Mouse (Mus musculus) heart, embryonic 13.5 days (tissue): ENCODE data around the gene Cdon. TPM values are rescaled to one million over a fixed set of nuclear protein-coding genes. Genes with fewer than 3 reads are reported as not detected.
"Not testable (repeated sequence)": the region's sequence is repeated elsewhere in the genome, so short reads cannot be mapped to it uniquely, and the experiment has no call there.

ENCODE experiments used
- ATAC-seq: fragments of 200-750 bp; cut with Nextera tagmentation; 2 replicates; pipeline ENCODE4 v1.8.0; 2017; ENCODE audit warnings: moderate TSS enrichment; ENCODE audit not compliant: insufficient number of reproducible peaks, low FRiP score, low TSS enrichment; ENCODE audit errors: extremely low read depth
- H3K27ac ChIP-seq: fragments of 300-500 bp; sonication (generic); replicated peaks from 2 replicates; pipeline ENCODE4 v1.5.1; 2015; ENCODE audit warnings: moderate library complexity, mild to moderate bottlenecking, inconsistent platforms
- H3K27me3 ChIP-seq: fragments of 300-500 bp; sonication (generic); replicated peaks from 2 replicates; pipeline ENCODE4 v1.6.1; 2015; ENCODE audit warnings: mild to moderate bottlenecking, inconsistent platforms
- H3K36me3 ChIP-seq: fragments of 300-500 bp; sonication (generic); 2 replicates; pipeline ENCODE4 v1.6.1; 2015; ENCODE audit warnings: mild to moderate bottlenecking, inconsistent platforms
- H3K4me1 ChIP-seq: fragments of 300-500 bp; sonication (generic); 2 replicates; pipeline ENCODE4 v1.6.1; 2015; ENCODE audit warnings: inconsistent platforms
- H3K4me2 ChIP-seq: fragments of 300-500 bp; sonication (generic); 2 replicates; pipeline ENCODE4 v1.6.1; 2015; ENCODE audit warnings: inconsistent platforms, mild to moderate bottlenecking, moderate library complexity
- H3K4me3 ChIP-seq: fragments of 300-500 bp; sonication (generic); 2 replicates; pipeline ENCODE4 v1.5.1; 2015; ENCODE audit warnings: moderate library complexity, mild to moderate bottlenecking, inconsistent platforms
- H3K9ac ChIP-seq: fragments of 300-500 bp; sonication (generic); 2 replicates; pipeline ENCODE4 v1.6.1; 2015; ENCODE audit warnings: inconsistent platforms, mild to moderate bottlenecking, moderate library complexity
- H3K9me3 ChIP-seq: fragments of 300-500 bp; sonication (generic); 2 replicates; pipeline ENCODE4 v1.6.1; 2016; ENCODE audit warnings: inconsistent platforms
- WGBS: fragments of 180-500 bp; shearing (Covaris S2); methylation state at CpG from one replicate; pipeline ENCODE4 v1.1.7; 2015; ENCODE audit warnings: mixed read lengths; 5-methylcytosine and 5-hydroxymethylcytosine counted together
- polyA plus RNA-seq: library from polyadenylated mRNA; unstranded; fragments of >200 nt; fragmentation: Nextera tagmentation; extraction: Ambion mirVana; gene quantifications from 2 replicates; pipeline ENCODE4 v1.2.1, GENCODE M21; 2015

Gene Cdon
- polyA plus RNA-seq, 1 experiment from 2014 or later, result 5.0 TPM

GRCm38 (mm10) chr9:35411225-35411965 is 9.5 kb upstream of the Cdon start:
- Histone ChIP-seq H3K4me3 (no peak overlapping the region), H3K9ac (no peak overlapping the region), H3K27ac (no peak overlapping the region), H3K36me3 (no peaks in the 10 kb centered on the region), H3K4me2 (no peak overlapping the region), H3K27me3 (0 out of 2 replicates have a peak, but pooled peaks cover 2% of the 10 kb centered on the region), H3K4me1 (peaks cover 5% of the 10 kb centered on the region), H3K9me3 (no peaks in the 10 kb centered on the region)
- ATAC-seq, result no peak
- 82% methylated on average over 11 of the region's 11 CpGs for WGBS

GRCm38 (mm10) chr9:35411975-35412374 is 9.0 kb upstream of the Cdon start:
- H3K9me3 ChIP-seq, result no peaks in the 10 kb centered on the region
- WGBS, result 76% methylated on average over 7 of the region's 7 CpGs

GRCm38 (mm10) chr9:35421730-35422235 is 855 bp downstream of the Cdon start:
- peak overlapping the region; percentile 97 for H3K9ac ChIP-seq
- peak overlapping the region; percentile 78 for H3K4me2 ChIP-seq
- no peak for ATAC-seq
- peak overlapping the region; percentile 94 for H3K27ac ChIP-seq
- 0 out of 2 replicates have a peak, but pooled peaks cover 7% of the 10 kb centered on the region for H3K27me3 ChIP-seq
- peaks cover 40% of the 10 kb centered on the region for H3K4me1 ChIP-seq
- peak overlapping the region; percentile 94 for H3K4me3 ChIP-seq
- no peaks in the 10 kb centered on the region for H3K9me3 ChIP-seq
- no peaks in the 10 kb centered on the region for H3K36me3 ChIP-seq
- 1% methylated on average over 35 of the region's 35 CpGs for WGBS

More at GRCm38 (mm10) chr9:35411975-35412374, 9.0 kb upstream of the Cdon start:
- Histone ChIP-seq H3K4me2 (no peak overlapping the region), H3K4me3 (no peak overlapping the region), H3K27ac (no peak overlapping the region), H3K4me1 (peaks cover 5% of the 10 kb centered on the region), H3K27me3 (0 out of 2 replicates have a peak, but pooled peaks cover 3% of the 10 kb centered on the region), H3K9ac (0 out of 2 replicates have a peak overlapping the region, but pooled peaks have one; percentile 16), H3K36me3 (no peaks in the 10 kb centered on the region)
- ATAC-seq, result no peak

DNA sequence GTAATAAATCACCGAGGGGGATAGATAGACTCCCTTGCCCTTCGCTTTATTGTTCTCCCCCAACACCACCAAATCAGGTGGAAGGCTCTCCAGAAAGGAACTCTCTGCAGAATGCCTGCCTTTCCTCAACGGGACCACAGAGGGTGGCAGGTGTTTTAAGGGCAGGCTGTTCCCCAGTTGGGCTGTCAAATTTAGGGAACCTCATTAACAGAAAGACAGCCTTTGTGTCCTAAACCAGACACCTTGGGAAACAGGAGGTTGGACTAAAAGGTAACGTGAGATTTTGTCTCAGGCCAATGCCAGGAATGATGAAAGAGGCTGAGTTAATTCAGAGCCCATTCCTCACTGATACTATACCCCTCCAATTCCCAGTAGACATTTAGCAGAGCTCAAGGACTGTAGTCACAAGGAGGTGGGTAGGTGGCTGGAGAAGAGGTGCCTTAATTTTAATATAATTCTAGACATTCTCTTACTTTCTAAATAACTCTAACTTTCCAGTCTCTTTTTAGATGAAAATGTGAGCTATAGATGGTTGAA is 1.5 kb downstream of the Cdon start:
- H3K9me3 ChIP-seq, result no peaks in the 10 kb centered on the region
- H3K27me3 ChIP-seq, result 0 out of 2 replicates have a peak, but pooled peaks cover 7% of the 10 kb centered on the region
- peak overlapping the region; percentile 94 for H3K4me3 ChIP-seq
- peak overlapping the region; percentile 94 for H3K27ac ChIP-seq
- 3% methylated on average over 4 of the region's 4 CpGs for WGBS
- peak overlapping the region; percentile 78 for H3K4me2 ChIP-seq
- H3K9ac ChIP-seq, result peak overlapping the region; percentile 97
- H3K36me3 ChIP-seq, result no peaks in the 10 kb centered on the region
- H3K4me1 ChIP-seq, result peaks cover 45% of the 10 kb centered on the region
- ATAC-seq, result no peak

- peaks cover 53% of the 10 kb centered on the region for H3K4me1 ChIP-seq
- ATAC-seq, result no peak
- peak overlapping the region; percentile 67 for H3K9ac ChIP-seq
- no peaks in the 10 kb centered on the region for H3K36me3 ChIP-seq
- H3K9me3 ChIP-seq, result no peaks in the 10 kb centered on the region
- peak overlapping the region; percentile 78 for H3K4me2 ChIP-seq
- no peak overlapping the region for H3K27ac ChIP-seq
- H3K27me3 ChIP-seq, result 0 out of 2 replicates have a peak, but pooled peaks cover 7% of the 10 kb centered on the region
- H3K4me3 ChIP-seq, result peak overlapping the region; percentile 94
- 47% methylated on average over 4 of the region's 4 CpGs for WGBS
Measured at GRCm38 (mm10) chr9:35423265-35423664, 2.3 kb downstream of the Cdon start.

DNA sequence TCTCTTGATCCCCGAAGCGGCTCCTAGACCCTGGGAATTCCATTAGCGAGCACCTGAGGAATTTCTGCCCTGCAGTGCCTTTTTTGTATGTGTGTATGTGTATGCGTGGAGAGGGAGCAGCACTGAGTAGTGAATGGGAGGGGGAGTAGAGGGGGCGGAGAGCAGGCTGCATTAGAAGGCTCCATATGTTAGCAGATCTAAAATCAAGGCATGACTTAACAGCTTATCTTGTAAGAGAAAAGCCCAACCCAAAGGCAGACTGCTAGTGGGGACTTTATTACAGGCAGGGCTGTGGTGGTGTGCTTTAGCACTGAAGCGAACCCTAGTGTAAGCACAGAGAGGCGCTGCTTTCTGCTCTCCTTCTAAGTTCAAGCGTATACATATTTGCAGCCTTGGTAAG is 3.7 kb downstream of the Cdon start:
- WGBS, result 14% methylated on average over 8 of the region's 8 CpGs
- no peak for ATAC-seq
- Histone ChIP-seq H3K27ac (peak overlapping the region; percentile 77), H3K4me3 (peak overlapping the region; percentile 44), H3K4me2 (peak overlapping the region; percentile 68), H3K9me3 (no peaks in the 10 kb centered on the region), H3K36me3 (no peaks in the 10 kb centered on the region), H3K4me1 (peaks cover 59% of the 10 kb centered on the region), H3K9ac (peak overlapping the region; percentile 78), H3K27me3 (no peaks in the 10 kb centered on the region)

GRCm38 (mm10) chr9:35430476-35430875 is 9.5 kb downstream of the Cdon start:
- Histone ChIP-seq H3K9ac (no peak overlapping the region), H3K27ac (peak overlapping the region; percentile 36; the same call in 1 of the 2 replicates)
- 63% methylated on average over 8 of the region's 8 CpGs for WGBS

GRCm38 (mm10) chr9:35431396-35431795 is 10.5 kb downstream of the Cdon start:
- Histone ChIP-seq H3K36me3 (no peaks in the 10 kb centered on the region), H3K4me2 (no peak overlapping the region), H3K4me1 (peaks cover 71% of the 10 kb centered on the region), H3K9ac (no peak overlapping the region), H3K27me3 (no peaks in the 10 kb centered on the region), H3K4me3 (no peak overlapping the region), H3K27ac (no peak overlapping the region), H3K9me3 (no peaks in the 10 kb centered on the region)
- 56% methylated on average over 6 of the region's 6 CpGs for WGBS
- no peak for ATAC-seq

More at GRCm38 (mm10) chr9:35430476-35430875, 9.5 kb downstream of the Cdon start:
- Histone ChIP-seq H3K4me3 (no peak overlapping the region), H3K4me1 (peaks cover 77% of the 10 kb centered on the region), H3K4me2 (no peak overlapping the region), H3K27me3 (no peaks in the 10 kb centered on the region), H3K9me3 (no peaks in the 10 kb centered on the region), H3K36me3 (no peaks in the 10 kb centered on the region)
- no peak for ATAC-seq

GRCm38 (mm10) chr9:35432717-35433297 is 11.9 kb downstream of the Cdon start:
- not testable (repeated sequence) for ATAC-seq, H3K9me3 ChIP-seq, H3K36me3 ChIP-seq, H3K4me2 ChIP-seq, H3K27me3 ChIP-seq, H3K9ac ChIP-seq, H3K27ac ChIP-seq, H3K4me3 ChIP-seq
- H3K4me1 ChIP-seq, result peaks cover 60% of the 10 kb centered on the region
- WGBS, result 35% methylated on average over 3 of the region's 3 CpGs

- no peaks in the 10 kb centered on the region for H3K27me3 ChIP-seq
- 78% methylated on average over 3 of the region's 3 CpGs for WGBS
- no peaks in the 10 kb centered on the region for H3K36me3 ChIP-seq
- H3K9me3 ChIP-seq, result no peaks in the 10 kb centered on the region
- H3K4me2 ChIP-seq, result no peak overlapping the region
- no peak overlapping the region for H3K4me3 ChIP-seq
- no peak overlapping the region for H3K27ac ChIP-seq
- no peak for ATAC-seq
- no peak overlapping the region for H3K9ac ChIP-seq
- peaks cover 58% of the 10 kb centered on the region for H3K4me1 ChIP-seq
Measured at GRCm38 (mm10) chr9:35434340-35434739, 13.4 kb downstream of the Cdon start.

DNA sequence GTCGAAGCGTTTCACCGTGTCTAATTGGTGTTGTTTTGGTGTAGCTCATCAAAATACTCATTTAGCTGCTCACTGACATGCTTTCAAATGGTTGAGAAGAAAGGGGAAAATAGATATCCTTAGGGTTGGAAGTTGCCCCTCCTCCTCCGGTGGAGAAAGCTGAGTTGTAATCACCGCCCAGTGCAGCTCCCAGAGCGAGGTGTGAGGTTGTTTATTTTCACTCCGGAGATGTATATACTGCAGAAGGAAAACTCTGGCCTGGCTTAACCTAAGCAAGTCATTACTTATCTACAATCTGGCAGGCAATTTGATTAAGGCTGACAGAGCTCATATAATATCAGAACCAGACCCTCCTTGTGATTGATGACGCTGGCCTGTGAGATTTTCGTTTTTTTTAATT is 14.6 kb downstream of the Cdon start:
- Histone ChIP-seq H3K9ac (peak overlapping the region; percentile 41), H3K4me1 (peaks cover 50% of the 10 kb centered on the region), H3K27me3 (no peaks in the 10 kb centered on the region), H3K27ac (peak overlapping the region; percentile 49), H3K4me2 (peak overlapping the region; percentile 40), H3K4me3 (no peak overlapping the region), H3K9me3 (no peaks in the 10 kb centered on the region), H3K36me3 (no peaks in the 10 kb centered on the region)
- ATAC-seq, result no peak
- 29% methylated on average over 9 of the region's 9 CpGs for WGBS
